Mouse (Mus musculus): ENCODE measurements around the gene Cttnbp2nl.

Gene Cttnbp2nl

DNA sequence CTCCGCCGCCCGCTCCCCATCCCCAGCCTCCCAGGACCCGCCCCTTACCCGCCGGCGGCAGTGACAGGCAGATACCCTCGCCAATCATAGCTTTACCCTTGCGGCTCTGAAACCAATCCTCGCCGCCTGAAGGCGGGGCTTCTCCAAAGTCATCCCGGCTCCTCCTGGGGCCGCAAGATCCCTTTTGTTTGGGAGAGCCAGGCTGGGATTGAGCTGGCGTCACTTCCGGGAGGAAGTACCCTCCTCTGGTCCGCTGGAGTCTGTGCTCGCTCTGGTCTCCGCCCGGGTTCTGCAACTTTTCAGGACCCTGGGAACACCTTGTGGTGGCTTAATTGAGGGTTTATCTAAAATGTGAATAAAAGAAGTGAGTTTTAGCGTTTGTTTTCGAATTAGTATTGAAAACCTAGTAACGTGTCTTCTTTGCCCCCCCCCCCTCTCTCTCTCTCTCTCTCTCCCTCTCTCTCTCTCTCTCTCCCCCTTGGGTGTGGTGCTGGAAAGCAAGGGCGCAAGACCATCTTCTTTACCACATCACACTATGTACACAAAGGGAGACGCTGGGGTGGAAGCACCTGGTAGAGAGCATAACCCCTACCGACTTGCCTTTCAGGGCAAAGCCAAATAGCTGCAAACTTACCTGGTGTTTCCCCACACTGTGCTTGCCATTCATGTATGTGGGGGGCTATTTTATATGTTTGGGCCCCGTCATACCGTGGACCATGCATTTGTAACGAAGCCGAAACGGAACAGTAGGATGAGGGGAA, at the start of gene Cttnbp2nl:
Gene Cttnbp2nl (minus strand): TSS at position 210 of the 761 bp plus-strand sequence.
- DNase-seq (ENCODE audit: low read depth, low spot score), result peak; percentile 97

DNA sequence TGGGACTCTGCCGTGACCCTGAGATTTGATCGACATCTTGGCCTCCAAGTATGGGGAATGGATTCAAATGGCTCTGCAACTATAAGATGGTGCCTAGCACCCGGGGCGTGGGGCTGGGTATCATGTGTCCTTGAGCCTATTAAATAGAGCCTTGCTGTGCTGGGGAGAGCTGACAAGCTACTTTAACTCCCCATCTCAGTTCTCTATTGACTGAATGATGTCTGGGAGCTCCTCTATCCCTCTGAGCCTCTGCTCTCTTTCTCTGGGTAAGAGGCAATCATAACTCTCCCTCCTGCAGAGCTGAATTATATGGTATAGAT, 47.3 kb upstream of the Cttnbp2nl start:
- no peak for DNase-seq (ENCODE audit: low read depth, low spot score)

DNA sequence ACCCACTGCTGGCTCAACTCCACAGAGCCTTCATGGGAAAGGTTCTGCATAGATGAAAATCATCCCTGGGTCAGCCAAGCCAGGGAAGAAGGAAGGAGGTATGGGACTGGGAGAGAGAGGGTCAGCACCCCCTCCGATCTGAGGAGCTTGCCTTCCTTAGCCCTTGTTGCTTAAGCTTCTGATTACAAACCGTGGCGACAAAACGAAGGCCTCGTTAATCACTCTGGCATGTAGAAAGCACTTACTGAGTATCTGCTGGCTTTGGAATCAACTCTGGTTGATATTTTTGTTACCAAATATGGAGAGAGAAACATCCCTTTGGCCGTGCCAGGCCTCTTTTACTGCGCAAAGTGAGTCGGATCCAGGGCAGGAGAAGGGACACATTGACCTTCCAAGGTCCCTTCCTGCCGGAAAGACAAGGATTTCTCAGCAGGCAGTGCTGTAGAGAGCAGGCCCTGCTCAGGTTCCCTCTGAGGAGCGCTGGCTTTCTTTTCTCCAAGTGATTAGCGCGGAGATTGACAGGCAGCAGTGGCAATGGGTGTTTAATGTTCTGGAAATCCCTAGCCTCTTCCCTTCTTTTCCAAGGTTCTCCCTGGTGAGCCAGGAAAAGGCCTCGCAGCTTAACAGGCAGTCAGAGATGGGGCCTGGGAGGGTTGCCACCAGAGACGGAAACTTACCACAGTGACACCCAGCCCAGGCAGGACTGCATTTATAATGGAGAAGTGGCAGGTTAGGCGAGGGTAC, 46.8 kb upstream of the Cttnbp2nl start:
- DNase-seq (ENCODE audit: low read depth, low spot score), result no peak

GRCm38 (mm10) chr3:105097581-105097980, 44.6 kb upstream of the Cttnbp2nl start:
- no peak for DNase-seq (ENCODE audit: low read depth, low spot score)

DNA sequence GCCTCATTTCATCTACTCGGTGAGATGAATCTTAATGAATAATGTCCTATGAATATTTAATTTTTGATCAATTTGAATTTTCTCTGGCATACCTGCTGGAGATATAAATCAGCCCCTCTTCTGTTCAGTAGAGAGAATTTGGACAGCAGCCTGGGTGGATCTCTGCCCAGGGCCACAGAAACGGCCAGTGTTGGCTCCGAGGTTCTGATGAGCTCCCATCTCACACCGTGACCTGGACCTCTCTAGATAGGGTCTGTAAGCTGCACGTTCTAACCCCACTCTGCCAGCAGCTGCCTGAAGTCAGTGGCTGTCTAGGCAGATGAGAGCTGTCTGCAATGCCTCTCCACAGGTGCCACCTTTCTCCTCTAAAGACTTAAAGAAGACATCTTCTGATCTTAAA, 42.1 kb upstream of the Cttnbp2nl start:
- DNase-seq (ENCODE audit: low read depth, low spot score), result no peak

GRCm38 (mm10) chr3:105094448-105094847, 41.5 kb upstream of the Cttnbp2nl start:
- no peak for DNase-seq (ENCODE audit: low read depth, low spot score)

DNA sequence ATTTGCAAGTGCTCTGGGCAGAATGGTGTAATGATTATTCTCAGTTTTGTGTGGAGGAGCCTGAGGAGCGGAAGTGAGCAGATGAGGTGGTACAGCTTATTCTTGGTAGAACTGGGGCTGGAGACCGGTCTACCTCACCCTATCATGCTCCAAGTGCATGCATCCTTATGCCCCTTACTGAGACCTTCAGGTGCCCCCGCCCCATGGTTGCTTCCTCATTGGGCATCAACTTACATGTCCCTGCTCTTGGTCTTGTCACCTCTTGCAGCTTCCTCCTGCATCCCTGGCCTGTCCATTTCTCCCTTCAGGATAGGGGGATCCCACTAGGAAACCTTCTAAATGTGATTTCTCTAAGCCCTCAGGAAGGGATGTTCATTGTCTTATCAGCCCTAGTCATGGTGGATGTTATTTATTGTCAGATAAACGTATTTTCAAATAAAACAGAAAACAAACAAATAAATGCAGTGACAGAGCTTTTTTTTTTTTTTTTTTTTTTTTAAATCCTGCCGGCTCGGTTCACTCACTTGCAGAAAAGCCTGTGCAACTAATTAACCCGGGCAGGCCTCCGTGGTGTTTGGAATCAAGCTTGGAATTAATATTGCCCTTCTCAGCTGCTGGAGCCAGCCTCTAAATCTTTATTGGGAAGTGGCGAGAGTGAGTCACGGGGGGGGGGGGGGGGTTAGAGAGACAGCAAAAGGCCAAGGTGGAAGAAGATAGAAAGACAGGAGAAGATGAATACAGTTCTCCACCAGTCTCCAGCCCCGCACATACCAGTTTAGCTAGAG, 40.0 kb upstream of the Cttnbp2nl start:
- no peak for DNase-seq (ENCODE audit: low read depth, low spot score)

DNA sequence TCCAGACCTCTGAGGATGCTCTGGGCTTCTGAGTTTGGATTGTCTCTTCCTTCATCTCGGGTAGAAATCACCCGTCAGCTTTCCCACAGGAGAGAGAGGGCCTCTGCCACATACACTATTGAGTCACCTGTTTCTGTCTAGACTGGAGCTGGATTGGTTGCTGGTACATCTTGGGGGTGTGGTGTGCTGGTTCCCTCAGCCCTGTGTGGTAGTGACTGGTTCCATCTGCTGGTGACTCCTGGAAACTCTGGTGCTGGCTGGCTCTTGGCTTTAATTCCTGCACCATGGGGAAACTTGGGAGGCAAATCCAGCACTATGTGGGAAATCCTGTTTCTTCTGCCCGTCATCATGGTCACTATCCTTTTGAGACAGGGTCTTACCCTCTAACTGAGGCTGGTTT, 38.0 kb upstream of the Cttnbp2nl start:
- DNase-seq (ENCODE audit: low read depth, low spot score), result no peak

- DNase-seq (ENCODE audit: low read depth, low spot score), result no peak
Observed at GRCm38 (mm10) chr3:105090147-105090546, 37.2 kb upstream of the Cttnbp2nl start.

GRCm38 (mm10) chr3:105088638-105089037, 35.7 kb upstream of the Cttnbp2nl start:
- no peak for DNase-seq (ENCODE audit: low read depth, low spot score)

DNA sequence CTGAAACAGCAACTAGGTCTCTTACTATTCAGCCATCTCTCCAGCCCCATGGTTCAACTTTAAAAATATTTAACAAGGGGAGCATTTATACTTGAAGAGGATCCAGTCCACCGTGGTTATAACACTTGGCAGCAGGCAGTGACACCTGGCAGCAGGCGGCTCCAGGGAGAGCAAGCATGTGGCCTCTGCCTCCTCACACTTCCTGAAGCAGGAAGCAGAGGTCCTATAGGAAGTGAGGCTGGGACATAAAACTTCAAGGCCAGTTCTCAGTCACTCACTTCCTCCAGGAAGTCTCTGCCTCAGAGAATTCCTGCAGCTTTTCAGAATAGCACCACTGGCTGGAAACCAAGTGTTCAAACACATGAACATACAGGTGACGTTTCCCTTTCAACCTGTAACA, 34.4 kb upstream of the Cttnbp2nl start:
- no peak for DNase-seq (ENCODE audit: low read depth, low spot score)

- peak; percentile 65 for DNase-seq (ENCODE audit: low read depth, low spot score)
Observed at GRCm38 (mm10) chr3:105078231-105078826, 25.4 kb upstream of the Cttnbp2nl start.

- DNase-seq (ENCODE audit: low read depth, low spot score), result no peak
Observed at GRCm38 (mm10) chr3:105075796-105076195, 22.9 kb upstream of the Cttnbp2nl start.

DNA sequence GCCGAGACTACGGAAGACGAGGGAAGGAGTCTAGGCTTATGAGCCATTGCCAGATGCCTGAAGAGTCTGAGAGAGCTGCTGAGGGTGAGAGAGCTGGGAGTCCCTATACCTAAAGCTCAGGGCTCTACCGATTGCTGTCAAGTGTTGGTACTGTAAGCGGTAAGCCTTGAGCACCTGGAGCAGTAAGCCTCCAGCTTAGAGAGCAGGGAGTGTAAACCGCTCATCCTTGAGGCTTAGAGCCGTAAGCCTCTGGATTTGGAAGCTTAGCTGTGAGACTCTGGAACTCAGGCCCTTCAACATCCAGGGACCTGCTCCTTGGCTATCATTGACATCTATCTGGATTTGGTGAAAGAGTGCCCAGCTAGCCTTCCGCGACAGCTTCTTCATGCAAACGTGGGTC, 19.6 kb upstream of the Cttnbp2nl start:
- no peak for DNase-seq (ENCODE audit: low read depth, low spot score)

DNA sequence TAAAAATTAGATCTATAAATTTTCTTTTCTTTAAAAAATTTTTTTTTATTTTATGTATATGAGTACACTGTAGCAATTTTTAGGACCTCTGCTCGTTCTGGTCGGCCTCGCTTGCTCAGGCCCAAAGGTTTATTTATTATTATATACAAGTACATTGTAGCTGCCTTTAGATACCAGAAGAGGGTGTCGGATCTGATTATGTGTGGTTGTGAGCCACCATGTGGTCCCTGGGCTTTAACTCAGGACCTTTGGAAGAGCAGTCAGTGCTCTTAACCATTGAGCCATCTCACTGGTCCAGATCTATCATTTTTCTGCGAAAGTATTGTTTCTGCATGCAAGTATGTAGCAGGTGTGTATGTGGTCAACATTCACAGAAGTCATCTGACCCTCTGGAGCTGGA, 18.3 kb upstream of the Cttnbp2nl start:
- DNase-seq (ENCODE audit: low read depth, low spot score), result no peak

GRCm38 (mm10) chr3:105070553-105070952, 17.6 kb upstream of the Cttnbp2nl start:
- DNase-seq (ENCODE audit: low read depth, low spot score), result no peak

GRCm38 (mm10) chr3:105066544-105066943, 13.6 kb upstream of the Cttnbp2nl start, which contains the start of gene 4930564D02Rik:
4930564D02Rik (plus strand) TSS chr3:105066844.
- DNase-seq (ENCODE audit: low read depth, low spot score), result no peak

GRCm38 (mm10) chr3:105062676-105063075, 9.7 kb upstream of the Cttnbp2nl start:
- DNase-seq (ENCODE audit: low read depth, low spot score), result no peak

- DNase-seq (ENCODE audit: low read depth, low spot score), result no peak
Observed at GRCm38 (mm10) chr3:105061991-105062390, 9.0 kb upstream of the Cttnbp2nl start.

GRCm38 (mm10) chr3:105061496-105061895, 8.6 kb upstream of the Cttnbp2nl start:
- DNase-seq (ENCODE audit: low read depth, low spot score), result no peak

- DNase-seq (ENCODE audit: low read depth, low spot score), result no peak
Observed at GRCm38 (mm10) chr3:105060992-105061391, 8.0 kb upstream of the Cttnbp2nl start.

DNA sequence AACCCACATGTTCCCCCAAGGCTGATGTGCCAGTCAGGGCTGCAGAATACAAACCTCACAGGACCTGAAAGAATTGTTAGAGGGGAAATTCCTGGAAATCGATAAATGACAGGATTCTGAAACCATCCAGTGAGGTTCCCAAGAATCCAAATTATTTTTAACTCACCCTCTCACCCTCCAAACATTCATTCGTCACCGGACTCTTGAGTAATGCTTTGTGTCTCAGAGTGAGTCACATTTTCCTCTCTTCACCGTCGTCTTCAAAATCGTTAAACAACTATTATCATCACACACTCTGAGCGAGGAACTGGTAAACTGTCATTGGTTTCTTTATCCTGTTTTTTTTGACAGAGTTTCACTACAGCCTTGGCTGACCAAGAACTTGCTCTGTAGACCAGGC, 7.0 kb upstream of the Cttnbp2nl start:
- DNase-seq (ENCODE audit: low read depth, low spot score), result no peak
